Mouse (Mus musculus) liver, embryonic 13.5 days (tissue): ENCODE measurements around the gene Scgb1b24. TPM values are rescaled to one million over a fixed set of nuclear protein-coding genes. Genes with fewer than 3 reads are reported as not detected.

ENCODE experiments used
- ATAC-seq: fragments of 200-750 bp; cut with Nextera tagmentation; 2 replicates; pipeline ENCODE4 v1.8.0; 2017; ENCODE audit warnings: low read depth, mild to moderate bottlenecking, moderate number of reproducible peaks, moderate library complexity
- DNase-seq: peaks from one replicate; pipeline ENCODE4 v3.0.0; 2022
- H3K27ac ChIP-seq: fragments of 300-500 bp; sonication (generic); 2 replicates; pipeline ENCODE4 v1.5.1; 2015; ENCODE audit warnings: moderate library complexity, mild to moderate bottlenecking, inconsistent platforms
- H3K27me3 ChIP-seq: fragments of 300-500 bp; sonication (generic); 2 replicates; pipeline ENCODE4 v1.6.1; 2015; ENCODE audit warnings: mild to moderate bottlenecking, inconsistent platforms
- H3K36me3 ChIP-seq: fragments of 300-500 bp; sonication (generic); 2 replicates; pipeline ENCODE4 v1.6.1; 2015; ENCODE audit warnings: mild to moderate bottlenecking, inconsistent platforms
- H3K4me1 ChIP-seq: fragments of 300-500 bp; sonication (generic); replicated peaks from 2 replicates; pipeline ENCODE4 v1.6.1; 2015; ENCODE audit warnings: inconsistent platforms
- H3K4me2 ChIP-seq: fragments of 300-500 bp; sonication (generic); 2 replicates; pipeline ENCODE4 v1.6.1; 2015; ENCODE audit warnings: inconsistent platforms, mild to moderate bottlenecking, moderate library complexity
- H3K4me3 ChIP-seq: fragments of 300-500 bp; sonication (generic); replicated peaks from 2 replicates; pipeline ENCODE4 v1.5.1; 2015; ENCODE audit warnings: mild to moderate bottlenecking, inconsistent platforms
- H3K9ac ChIP-seq: fragments of 300-500 bp; sonication (generic); 2 replicates; pipeline ENCODE4 v1.6.1; 2015; ENCODE audit warnings: mild to moderate bottlenecking, inconsistent platforms
- H3K9me3 ChIP-seq: fragments of 300-500 bp; sonication (generic); replicated peaks from 2 replicates; pipeline ENCODE4 v1.6.1; 2016; ENCODE audit warnings: inconsistent platforms
- WGBS: fragments of 180-500 bp; shearing (Covaris S2); methylation state at CpG from one replicate; pipeline ENCODE4 v1.1.7; 2015; ENCODE audit not compliant: insufficient replicate concordance; 5-methylcytosine and 5-hydroxymethylcytosine counted together
- polyA plus RNA-seq: library from polyadenylated mRNA; unstranded; fragments of >200 nt; fragmentation: Nextera tagmentation; extraction: Ambion mirVana; gene quantifications from 2 replicates; pipeline ENCODE4 v1.2.1, GENCODE M21; 2015

Scgb1b24 gene
- not detected in 2 replicates for polyA plus RNA-seq

DNA sequence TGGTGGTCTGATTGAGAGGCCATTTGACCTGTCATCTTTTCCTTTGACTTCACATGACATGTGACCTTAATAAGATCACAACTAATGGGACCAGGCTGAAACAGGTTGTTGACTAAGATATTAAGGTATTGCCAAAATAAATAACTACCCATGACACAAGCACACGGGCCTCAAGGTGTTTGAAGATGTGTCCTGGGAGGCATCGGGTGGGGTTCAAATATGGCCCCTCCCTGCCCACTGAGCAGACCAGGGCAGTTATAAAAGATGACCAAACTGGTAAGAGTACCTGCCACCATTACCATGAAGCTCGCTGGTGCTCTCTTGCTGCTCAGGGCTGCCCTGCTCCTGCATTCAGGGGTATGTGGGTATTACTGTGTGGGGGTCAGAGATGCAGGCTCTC, at the start of gene Scgb1b24:
Scgb1b24 (plus strand) TSS at position 301 of the 400 bp plus-strand sequence.
- Histone ChIP-seq H3K4me2 (no peak within 1 kb of the TSS), H3K27ac (no peak within 1 kb of the TSS), H3K9ac (no peak within 1 kb of the TSS), H3K36me3 (no peaks in the 10 kb centered on the region), H3K4me3 (no peak within 1 kb of the TSS), H3K4me1 (no peaks in the 10 kb centered on the region), H3K27me3 (no peaks in the 10 kb centered on the region), H3K9me3 (peaks cover 17% of the 10 kb centered on the region; the same call in 1 of the 2 replicates)
- no peak for DNase-seq
- 54% methylated on average over 3 of the region's 3 CpGs for WGBS
- no peak for ATAC-seq

- no peak within 1 kb of the TSS for H3K4me2 ChIP-seq
- no peak within 1 kb of the TSS for H3K27ac ChIP-seq
- H3K4me1 ChIP-seq, result no peaks in the 10 kb centered on the region
- no peaks in the 10 kb centered on the region for H3K36me3 ChIP-seq
- no peaks in the 10 kb centered on the region for H3K27me3 ChIP-seq
- WGBS, result 54% methylated on average over 2 of the region's 2 CpGs
- DNase-seq (no peak), ATAC-seq (no peak)
- H3K4me3 ChIP-seq, result no peak within 1 kb of the TSS
- H3K9me3 ChIP-seq, result peaks cover 26% of the 10 kb centered on the region
- H3K9ac ChIP-seq, result no peak within 1 kb of the TSS
Measured at GRCm38 (mm10) chr7:33739212-33739611, 4.4 kb upstream of the Scgb1b24 start, which contains the start of gene Scgb2b24. Gene Scgb2b24, minus strand, starts transcription at chr7:33739312.

Other genes starting within 250 kb of the Scgb1b24 start
- gene Scgb2b21, start 223.3 kb upstream of the Scgb1b24 start, polyA plus RNA-seq, result not detected in 2 replicates
- not detected in 2 replicates for gene Scgb2b24, start 4.5 kb upstream of the Scgb1b24 start, polyA plus RNA-seq
- gene Scgb2b26, start 201.2 kb downstream of the Scgb1b24 start, polyA plus RNA-seq, result not detected in 2 replicates